Mouse (Mus musculus) granulocyte monocyte progenitor cell, adult 5-6 weeks (primary cell): ENCODE data around the gene Igsf9. TPM values are rescaled to one million over a fixed set of nuclear protein-coding genes. Genes with fewer than 3 reads are reported as not detected.
A peak's percentile ranks its signal among the peaks of the same experiment; 100 is the strongest.

Experiments used
- ATAC-seq: replicated peaks from 2 replicates; pipeline ENCODE4 v1.8.0; 2016; ENCODE audit warnings: mild to moderate bottlenecking, moderate TSS enrichment, inconsistent platforms; ENCODE audit not compliant: poor library complexity, severe bottlenecking
- total RNA-seq, 2 experiments: library from RNA; stranded (forward) in 1 of 2; stranded (reverse) in 1 of 2; fragments of 200-712, 200-1000 nt in 1 of 2; fragments of >200 nt in 1 of 2; fragmentation: Nextera tagmentation in 1 of 2; gene quantifications; 2 replicates each; pipeline ENCODE4 v1.2.3; 2014 to 2017

Gene Igsf9
- total RNA-seq, 2 experiments from 2014 or later, result not detected

- peak; percentile 53 for ATAC-seq
These were observed 17.9 kb upstream of the Igsf9 start for GRCm38 (mm10) chr1:172463387-172464333.

- ATAC-seq, result no peak
These were observed 13.2 kb upstream of the Igsf9 start for GRCm38 (mm10) chr1:172468301-172468877.

- no peak for ATAC-seq
These were observed 12.2 kb upstream of the Igsf9 start for GRCm38 (mm10) chr1:172469373-172469772.

GRCm38 (mm10) chr1:172469810-172470448, 11.7 kb upstream of the Igsf9 start:
- ATAC-seq, result 0 out of 2 replicates have a peak, but pooled peaks have one; percentile 37

GRCm38 (mm10) chr1:172472909-172473308, 8.7 kb upstream of the Igsf9 start:
- no peak for ATAC-seq

GRCm38 (mm10) chr1:172474196-172474595, 7.4 kb upstream of the Igsf9 start:
- no peak for ATAC-seq

- ATAC-seq, result peak; percentile 92
These were observed 6.4 kb upstream of the Igsf9 start, which contains the start of gene Slamf9 for GRCm38 (mm10) chr1:172475054-172475741. Gene Slamf9, plus strand, starts transcription at chr1:172475358.

- ATAC-seq, result peak; percentile 33
These were observed 3.6 kb upstream of the Igsf9 start for GRCm38 (mm10) chr1:172478020-172478419.

GRCm38 (mm10) chr1:172480376-172480775, 1.2 kb upstream of the Igsf9 start:
- ATAC-seq, result no peak

GRCm38 (mm10) chr1:172481111-172481510, 477 bp upstream of the Igsf9 start:
- peak; percentile 37 for ATAC-seq

GRCm38 (mm10) chr1:172482518-172483360, 1.2 kb downstream of the Igsf9 start:
- ATAC-seq, result no peak

- ATAC-seq, result no peak
These were observed 1.7 kb downstream of the Igsf9 start for GRCm38 (mm10) chr1:172483361-172483660.

- no peak for ATAC-seq
These were observed 2.6 kb downstream of the Igsf9 start for GRCm38 (mm10) chr1:172484236-172484635.

GRCm38 (mm10) chr1:172484671-172485070, 3.1 kb downstream of the Igsf9 start:
- no peak for ATAC-seq

GRCm38 (mm10) chr1:172485821-172486220, 4.2 kb downstream of the Igsf9 start:
- ATAC-seq, result no peak

- no peak for ATAC-seq
These were observed 4.6 kb downstream of the Igsf9 start for GRCm38 (mm10) chr1:172486236-172486635.

GRCm38 (mm10) chr1:172486651-172487050, 5.1 kb downstream of the Igsf9 start:
- ATAC-seq, result no peak

GRCm38 (mm10) chr1:172487859-172488258, 6.3 kb downstream of the Igsf9 start:
- no peak for ATAC-seq

- no peak for ATAC-seq
These were observed 7.2 kb downstream of the Igsf9 start for GRCm38 (mm10) chr1:172488831-172489230.
